Mouse (Mus musculus) layer of hippocampus, adult 8-10 months (tissue): ENCODE results near the gene Katnbl1. TPM values are rescaled to one million over a fixed set of nuclear protein-coding genes. Genes with fewer than 3 reads are reported as not detected.
"Not testable (repeated sequence)": the region's sequence is repeated elsewhere in the genome, so short reads cannot be mapped to it uniquely, and the experiment has no call there.

Source experiments
- DNase-seq, 2 experiments: peaks; one replicate each; pipeline ENCODE4 v3.0.0; 2022; ENCODE audit warnings: low spot score in 2 of 2
- total RNA-seq, 4 experiments: library from RNA; stranded (reverse); gene quantifications; 2 replicates each; pipeline ENCODE4 v1.2.4; 2022

Gene Katnbl1
- total RNA-seq, 4 experiments from 2014 or later = 10.6 to 14.5 (median 11.1) TPM

DNA sequence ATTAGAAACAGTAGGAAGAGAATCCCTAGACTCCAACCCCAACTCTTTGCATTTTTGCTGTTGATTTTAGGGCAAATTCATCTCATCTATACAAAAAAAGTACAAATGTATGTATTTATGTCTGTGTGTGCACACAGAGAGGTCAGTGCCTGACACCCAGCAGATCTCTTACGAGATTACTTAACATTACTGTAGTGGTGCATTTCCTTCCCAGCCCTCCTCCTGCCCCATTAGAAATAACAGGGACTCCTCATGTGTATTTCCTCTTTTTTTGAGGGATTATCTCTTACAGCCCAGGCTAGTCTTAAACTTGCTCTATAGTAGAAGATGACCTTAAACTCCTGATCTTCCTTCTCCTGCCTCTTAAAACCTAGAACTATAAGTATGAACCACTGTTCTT, 13.7 kb downstream of the Katnbl1 start:
- DNase-seq = no peak

DNA sequence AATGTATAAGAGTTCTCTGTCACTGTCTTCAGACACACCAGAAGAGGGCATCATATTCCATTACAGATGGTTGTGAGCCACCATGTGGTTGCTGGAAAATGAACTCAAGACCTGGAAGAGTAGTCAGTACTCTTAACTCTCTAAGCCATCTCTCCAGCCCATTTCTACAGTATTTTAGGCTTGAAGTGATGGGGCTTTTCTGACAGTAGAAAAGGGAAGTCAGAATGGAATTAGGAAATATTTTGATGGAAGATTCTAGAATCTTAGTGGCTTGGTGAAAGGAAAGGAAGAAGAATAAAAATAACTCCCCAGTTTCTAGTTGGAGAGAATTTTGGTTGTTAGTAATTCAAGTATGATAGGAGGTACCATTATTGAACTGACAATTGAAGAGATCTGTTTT, 14.9 kb downstream of the Katnbl1 start:
- no peak for DNase-seq

DNA sequence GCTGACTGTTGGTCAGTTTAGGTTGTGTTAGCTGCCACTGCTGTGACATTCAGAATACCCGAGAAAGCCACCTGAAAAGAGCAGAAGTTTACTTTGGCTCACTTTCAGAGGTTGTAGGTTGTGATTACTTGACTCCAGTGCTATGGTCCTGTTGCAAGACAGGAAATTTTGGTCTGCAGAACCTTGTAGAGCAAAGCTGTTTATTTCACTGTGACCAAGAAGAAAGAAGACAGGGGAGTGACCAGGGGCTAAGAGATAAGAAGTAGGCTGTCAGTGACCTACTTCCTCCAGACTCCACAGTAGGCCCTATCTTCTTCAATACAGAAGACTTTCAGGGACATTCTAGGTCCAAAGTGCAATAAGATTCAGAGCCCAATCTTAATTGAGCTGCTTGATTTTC, 17.6 kb downstream of the Katnbl1 start:
- DNase-seq = no peak

DNA sequence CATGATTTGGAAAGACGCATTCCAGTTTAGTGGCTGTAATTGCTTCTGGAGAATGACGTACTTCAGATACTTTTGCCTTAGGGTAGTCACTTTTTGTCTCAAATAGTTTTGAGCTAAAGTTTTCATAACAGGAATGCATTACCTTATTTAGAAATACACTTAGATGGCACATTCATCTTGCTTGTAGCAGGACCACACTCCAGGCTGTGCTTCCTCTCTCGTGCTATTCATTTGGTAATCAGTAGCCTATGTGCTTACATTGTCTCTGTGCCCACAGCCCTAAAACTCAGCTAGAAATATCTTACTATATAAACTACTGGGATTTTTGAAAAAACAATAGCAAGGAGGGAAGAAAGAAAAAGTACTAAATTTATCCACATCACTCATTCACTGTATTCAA, 28.0 kb downstream of the Katnbl1 start:
- no peak for DNase-seq

DNA sequence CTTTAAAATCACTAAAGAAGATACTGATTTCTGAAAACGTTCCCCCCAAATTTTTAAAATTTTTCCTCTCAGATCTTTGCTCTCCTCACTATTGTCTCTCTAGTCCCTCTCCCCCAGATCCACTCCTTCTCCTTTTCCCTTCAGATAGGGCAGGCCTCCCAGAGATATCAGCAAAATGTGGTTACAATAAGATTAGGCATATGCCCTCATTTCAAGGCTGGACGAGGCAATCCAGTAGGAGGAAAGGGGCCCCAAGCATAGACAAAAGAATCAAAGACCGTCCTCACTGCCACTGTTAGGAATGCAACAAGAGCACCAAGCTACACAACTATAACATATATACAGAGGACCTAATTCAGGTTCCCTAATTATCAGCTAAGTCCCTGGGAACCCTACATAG, 46.3 kb downstream of the Katnbl1 start:
- no peak for DNase-seq

DNA sequence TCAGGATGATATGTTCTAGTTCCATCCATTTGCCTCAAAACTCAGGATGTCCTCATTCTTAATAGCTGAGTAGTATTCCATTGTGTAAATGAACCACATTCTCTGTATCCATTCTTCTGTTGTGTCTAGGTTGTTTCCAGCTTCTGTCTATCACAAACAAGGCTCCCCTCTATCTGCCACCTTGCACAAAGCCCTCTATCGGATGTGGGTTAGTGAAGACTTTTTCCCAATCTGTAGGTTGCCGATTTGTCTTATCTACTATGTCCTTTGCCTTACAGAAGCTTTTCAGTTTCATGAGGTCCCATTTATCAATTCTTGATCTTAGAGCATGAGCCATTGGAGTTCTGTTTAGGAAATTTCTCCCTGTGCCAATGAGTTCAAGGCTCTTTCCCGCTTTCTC, 49.5 kb downstream of the Katnbl1 start:
- DNase-seq = not testable (repeated sequence)

DNA sequence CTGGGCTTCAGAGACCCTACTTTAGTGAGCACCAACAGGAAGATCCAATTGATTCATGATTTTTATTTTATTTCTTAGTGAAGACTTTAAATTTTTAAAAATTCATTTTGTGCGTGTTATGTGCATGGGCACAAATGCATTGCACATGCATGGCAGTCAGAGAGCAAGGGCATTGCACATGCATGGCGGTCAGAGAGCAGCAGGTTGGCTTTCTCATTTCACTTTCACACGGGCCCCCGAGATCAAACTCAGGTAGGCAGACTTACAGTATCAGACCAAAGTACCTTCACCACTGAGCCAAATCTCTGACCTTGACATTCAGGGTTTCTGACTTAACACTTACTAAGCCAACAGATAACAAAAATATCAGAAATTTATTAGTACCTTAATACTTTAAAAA, 50.7 kb downstream of the Katnbl1 start:
- DNase-seq = no peak

DNA sequence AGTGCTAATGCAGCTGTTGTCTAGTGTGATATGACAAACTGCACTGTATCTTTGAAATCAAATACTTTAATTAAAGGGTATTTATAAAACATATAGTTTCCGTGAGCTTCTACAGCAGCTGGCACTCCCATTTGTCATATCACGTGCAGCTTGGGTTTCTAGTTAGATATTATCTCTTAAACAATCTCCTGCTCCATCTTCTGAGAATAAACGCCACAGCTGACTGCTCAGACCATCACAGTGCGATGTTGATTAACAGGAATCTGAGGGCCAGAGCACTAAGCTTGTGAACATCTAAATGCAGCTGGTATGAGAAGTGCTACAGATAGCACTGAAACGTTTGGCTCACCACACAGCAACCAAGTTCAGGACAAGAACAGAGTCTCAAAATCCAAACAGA, 51.4 kb downstream of the Katnbl1 start:
- no peak for DNase-seq

DNA sequence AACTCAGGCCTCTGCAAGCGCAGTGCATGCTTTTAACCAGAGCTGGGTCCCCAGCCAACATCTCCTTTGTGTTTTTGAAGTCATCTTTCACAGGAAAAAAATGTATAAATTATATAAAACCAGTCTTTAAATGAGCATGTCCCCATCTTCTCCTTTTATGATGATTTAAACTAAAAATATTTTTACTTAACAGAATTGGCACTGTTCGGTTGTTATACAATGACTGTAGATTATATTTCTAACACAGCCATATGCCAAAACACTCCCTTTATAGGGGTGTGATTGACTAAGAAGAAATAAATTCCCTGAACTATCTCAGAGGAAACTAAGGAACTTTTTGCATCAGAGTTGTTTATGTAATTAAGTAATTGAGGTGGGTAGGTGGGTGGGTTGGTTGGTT, 53.5 kb downstream of the Katnbl1 start:
- DNase-seq = no peak

DNA sequence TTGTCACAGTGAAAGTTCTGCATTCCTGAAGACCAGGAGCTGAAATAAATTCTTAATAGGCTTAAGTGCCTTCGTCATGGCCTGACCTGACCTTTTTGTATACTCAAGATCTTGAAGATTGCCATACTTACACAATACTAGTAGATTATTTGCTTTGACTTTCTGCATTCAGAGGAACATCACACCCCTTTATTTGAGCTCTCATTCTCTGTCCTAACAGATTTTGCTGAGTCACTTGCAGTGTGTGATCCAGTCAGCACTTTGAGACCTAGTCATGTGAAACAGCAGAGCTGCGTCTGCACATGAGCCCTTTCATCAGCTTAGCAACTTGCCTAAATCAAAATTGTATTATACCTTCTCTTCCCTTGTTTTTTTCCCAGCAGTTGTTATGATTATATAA, 54.3 kb downstream of the Katnbl1 start:
- DNase-seq = no peak

DNA sequence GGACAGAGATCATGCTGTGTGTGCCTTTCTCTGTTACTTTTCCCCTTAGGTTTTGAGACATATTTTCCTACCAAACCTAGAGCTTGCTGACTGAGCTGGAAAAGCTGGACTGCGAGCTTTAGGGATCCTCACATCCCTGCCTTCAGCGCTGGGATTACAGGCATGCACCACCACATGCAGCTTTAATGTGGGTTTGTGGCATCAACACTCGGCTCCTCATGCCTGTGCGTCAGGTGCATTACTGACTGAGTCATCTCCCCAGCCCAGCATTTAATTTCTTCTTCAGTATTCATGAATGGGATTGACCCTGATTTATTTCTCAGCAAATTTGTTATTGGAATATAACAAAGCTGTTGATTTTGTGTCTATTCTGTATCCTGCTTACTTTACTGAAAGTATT, 57.3 kb downstream of the Katnbl1 start:
- no peak for DNase-seq

DNA sequence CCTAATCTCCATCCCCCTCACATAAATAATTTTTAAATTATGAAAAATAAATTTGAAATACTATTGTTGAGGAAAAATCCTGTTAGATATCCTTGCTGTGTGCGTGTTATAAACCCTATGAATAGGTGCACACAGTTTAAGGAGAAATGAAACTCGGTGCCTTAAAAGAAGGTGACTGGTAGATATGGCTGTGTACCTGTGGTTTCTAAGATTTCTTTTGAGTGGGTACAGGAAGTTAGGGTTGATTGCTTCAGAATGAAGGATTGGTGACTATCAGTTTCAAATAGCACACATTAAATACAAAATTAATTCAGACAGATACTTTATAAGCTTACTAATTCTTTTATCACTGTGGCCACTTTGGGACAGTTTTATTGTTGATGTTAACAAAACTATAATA, 58.6 kb downstream of the Katnbl1 start:
- no peak for DNase-seq

DNA sequence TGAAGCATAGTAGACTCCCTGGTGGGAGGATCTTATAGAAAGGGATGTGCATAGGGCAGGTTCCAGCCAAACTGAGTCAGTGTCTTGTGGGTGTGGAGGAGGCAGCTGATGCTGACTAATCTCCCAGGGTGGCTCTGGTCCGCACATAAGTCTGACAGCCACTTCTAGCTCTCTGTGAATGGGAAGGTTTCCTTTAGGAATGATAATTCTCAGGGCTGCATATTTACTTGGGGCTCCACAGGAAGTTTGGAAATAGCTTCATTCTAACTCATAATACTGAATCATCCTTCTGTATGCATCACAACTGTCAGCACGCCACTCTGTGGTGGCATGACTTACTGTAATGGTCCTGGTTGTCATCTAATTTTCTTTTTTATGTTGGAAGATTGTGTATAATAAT, 64.5 kb downstream of the Katnbl1 start:
- DNase-seq = no peak

DNA sequence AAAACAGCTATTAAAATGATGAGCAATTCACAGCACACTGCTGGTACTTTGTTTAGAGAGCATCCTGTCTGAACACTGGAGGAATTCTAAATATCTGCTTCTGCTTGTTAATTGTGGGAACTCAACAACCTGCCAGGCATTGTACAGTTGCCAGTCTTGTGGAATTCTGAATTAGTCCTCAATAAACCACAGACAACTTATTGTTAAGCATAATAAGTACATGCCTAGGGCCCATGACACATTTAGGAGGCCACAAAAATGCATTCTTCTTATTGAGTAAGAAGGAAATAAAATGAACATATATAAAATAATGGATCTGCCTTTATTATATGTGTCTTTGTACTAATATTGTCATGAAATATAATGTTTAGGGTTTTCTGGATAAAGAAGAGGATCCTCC, 66.5 kb downstream of the Katnbl1 start:
- no peak for DNase-seq

DNA sequence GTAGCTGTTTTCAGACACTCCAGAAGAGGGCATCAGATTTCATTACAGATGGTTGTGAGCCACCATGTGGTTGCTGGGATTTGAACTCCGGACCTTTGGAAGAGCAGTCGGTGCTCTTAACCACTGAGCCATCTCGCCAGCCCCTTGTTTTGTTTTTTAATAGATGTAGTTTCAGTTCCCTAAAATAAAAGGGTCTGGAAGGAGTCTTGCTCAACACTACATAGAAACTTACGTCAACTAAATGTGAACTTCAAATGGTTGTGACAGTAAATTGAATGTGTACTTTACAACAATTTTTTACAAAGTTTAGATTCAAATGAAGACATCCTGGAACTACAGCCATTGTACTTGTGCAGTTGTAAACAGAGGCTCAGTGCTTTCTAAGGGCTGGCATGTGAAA, 69.0 kb downstream of the Katnbl1 start:
- not testable (repeated sequence) for DNase-seq

DNA sequence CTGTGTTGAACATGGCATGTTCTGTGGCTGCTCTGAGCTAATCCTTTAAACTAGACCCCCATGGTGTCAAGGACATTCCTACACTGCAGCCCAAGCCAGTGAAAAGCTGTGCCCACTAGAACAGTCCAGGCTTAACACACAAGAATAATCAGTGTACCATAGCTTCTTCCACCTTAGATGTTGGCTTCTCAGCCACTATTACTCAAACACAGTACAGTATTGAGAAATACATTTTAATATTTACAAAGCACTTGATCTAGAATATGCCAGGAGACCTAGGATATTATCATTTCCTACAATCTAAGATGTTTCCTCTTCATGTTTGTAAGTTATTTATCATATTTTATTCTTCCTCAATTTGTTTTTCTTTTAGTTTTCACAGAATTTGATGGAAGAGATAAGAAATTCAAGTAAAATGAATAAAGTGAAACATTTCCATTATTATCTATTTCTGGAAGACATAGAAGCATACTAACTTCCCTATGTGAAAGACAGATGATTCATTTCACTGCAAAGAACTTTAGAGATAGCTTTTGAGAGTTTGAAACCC, 69.6 kb downstream of the Katnbl1 start:
- no peak for DNase-seq

DNA sequence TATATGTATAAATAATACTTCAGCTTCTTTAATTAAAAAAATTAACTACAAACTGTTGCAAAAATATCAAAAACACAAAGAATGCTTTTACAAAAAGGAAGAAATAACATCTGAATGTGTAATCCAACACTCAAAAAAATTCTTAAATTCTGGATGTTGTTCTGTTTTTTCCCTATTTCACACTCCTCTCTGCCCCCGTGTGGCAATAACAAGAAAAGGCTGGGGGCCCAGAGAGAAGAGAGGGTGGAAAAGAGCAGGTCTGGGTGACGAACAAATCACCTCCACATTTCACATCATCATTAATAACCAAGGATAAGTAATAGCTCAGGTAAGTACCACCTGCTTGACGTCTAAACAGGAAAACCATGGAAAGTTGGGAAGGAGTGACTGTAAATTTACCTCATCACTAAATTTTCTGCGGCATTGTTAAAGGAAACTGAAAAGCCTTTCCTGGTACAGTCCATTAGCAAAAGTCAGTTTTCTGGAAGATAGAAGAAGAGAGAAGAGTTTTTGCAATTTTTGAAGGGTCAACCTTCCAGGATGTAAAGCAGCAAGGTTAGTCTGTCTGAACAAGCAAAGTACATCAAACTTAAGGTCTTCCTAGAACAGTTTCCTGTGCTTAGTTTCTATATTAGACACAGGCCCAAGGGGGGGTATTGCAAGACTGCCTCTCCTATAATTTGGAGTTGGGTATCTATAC, 70.7 kb downstream of the Katnbl1 start:
- no peak for DNase-seq

DNA sequence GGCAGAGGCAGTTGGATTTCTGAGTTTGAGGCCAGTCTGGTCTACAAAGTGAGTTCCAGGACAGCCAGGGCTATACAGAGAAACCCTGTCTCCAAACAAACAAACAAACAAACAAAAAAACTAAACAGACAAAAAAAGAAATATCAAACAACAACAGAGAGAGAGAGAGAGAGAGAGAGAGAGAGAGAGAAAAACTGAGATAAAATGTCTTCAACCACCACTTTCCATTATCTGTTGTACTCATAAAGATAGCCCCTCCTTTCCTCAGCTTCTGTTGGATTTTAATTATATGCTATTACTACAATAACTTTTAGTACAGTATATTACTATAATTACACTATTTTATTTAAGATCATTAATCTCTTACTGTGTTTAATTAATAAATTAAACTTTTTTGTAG, 73.5 kb downstream of the Katnbl1 start:
- DNase-seq = not testable (repeated sequence)

DNA sequence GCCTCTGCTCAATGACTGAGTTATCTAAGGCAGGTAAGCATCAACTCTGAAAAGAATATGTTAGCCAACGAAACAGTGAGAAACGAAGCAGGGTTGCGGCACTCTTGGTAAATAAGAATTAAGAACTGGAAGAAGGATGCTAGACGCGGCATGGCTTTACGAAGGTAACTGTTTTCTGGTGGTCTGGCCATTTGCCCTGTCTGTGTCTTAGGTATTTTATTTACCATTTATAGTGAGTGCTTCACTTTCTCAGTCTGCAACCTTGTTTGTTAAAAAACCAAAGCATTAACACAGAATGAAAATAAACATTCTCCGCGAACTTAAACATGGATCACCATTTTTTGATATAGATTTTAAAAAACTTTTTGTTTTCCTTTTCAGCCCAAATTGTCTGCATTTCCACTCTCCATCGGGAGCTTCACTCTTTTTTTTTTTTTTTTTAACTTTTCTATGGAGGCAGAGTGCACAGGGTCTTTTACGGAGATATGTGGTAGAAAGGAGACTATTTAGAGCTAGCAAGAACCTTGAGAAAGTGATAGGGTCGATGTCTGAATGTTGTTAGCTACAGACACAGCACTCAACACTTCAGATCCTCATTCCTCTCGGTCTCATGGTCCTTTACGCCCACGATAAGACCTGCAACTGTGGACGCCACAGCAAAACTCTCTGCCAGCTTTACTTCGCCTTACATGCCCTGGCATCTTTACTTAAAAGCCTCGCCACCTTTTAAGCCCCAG, 75.3 kb downstream of the Katnbl1 start:
- no peak for DNase-seq

DNA sequence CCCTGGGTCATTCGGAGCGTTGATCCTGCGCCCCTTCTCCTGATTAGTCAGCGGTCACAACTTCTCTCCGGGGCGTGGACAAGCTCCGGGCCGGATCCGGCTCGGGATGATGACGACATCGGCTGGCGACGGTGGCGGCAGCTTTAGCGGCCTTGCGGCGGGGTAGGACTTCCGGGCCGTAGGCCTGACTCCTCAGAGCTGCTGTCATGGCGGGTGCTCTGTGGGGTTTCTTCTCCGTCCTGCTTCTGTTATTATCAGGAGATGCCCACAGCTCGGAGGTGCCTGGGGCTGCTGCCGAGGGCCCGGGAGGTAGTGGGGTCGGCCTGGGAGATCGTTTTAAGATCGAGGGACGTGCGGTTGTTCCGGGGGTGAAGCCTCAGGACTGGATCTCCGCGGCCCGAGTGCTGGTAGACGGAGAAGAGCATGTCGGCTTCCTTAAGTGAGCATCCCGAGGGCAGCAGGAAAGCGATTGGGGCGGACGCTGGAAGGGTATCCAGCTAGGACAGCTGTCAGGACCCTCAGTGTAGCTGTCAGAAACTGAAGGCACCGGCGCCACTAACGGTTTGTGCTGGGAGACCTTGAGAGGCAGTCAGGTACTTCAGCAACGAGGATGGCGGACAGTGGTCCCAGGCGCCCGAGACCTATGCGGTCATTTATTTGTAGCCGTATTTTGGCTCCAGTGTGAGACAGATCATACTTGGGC, 76.0 kb downstream of the Katnbl1 start, which contains the start of gene Emc7:
Gene Emc7, plus strand, starts transcription at position 136 of the 703 bp plus-strand sequence.
- peak; percentile 93 to 94 for DNase-seq

DNA sequence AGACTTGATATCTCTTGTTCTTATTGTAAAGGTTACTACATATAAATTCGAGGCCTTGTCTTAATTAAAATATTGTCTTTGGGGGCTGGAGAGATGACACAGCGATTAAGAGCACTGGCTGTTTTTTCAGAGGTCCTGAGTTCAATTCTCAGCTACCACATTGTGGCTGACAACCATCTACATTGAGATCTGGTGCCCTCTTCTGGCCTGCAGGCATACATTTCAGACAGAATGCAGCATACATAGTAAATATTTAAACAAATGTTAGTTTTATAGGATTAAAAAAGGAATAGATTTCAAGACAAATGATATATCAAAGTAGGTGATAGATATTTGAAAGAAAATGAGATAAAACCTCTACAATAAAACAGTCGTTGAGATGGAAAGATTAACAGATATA, 81.5 kb downstream of the Katnbl1 start:
- DNase-seq = no peak
